Mouse (Mus musculus) layer of hippocampus, adult 18-20 months (tissue): ENCODE measurements around the gene Ifi213. TPM values are rescaled to one million over a fixed set of nuclear protein-coding genes. Genes with fewer than 3 reads are reported as not detected.
"Not testable (repeated sequence)": the region's sequence is repeated elsewhere in the genome, so short reads cannot be mapped to it uniquely, and the experiment has no call there.

ENCODE experiments used
- DNase-seq, 2 experiments: peaks; one replicate each; pipeline ENCODE4 v3.0.0; 2022; ENCODE audit warnings: low spot score in 2 of 2
- long read RNA-seq: library from polyadenylated mRNA; stranded (forward); transcript quantifications from one replicate; pipeline ENCODE4 v2.0.0, GENCODE M21; 2021
- microRNA-seq, 2 experiments: library from miRNA; unstranded; fragments of <30 nt; microRNA quantifications; one replicate each; pipeline ENCODE4 v1.2.0; 2021
- total RNA-seq, 2 experiments: library from RNA; stranded (reverse); gene quantifications; 2 replicates each; pipeline ENCODE4 v1.2.3; 2021

Gene Ifi213
- total RNA-seq, result not detected
- long read RNA-seq, result 0 reads

DNA sequence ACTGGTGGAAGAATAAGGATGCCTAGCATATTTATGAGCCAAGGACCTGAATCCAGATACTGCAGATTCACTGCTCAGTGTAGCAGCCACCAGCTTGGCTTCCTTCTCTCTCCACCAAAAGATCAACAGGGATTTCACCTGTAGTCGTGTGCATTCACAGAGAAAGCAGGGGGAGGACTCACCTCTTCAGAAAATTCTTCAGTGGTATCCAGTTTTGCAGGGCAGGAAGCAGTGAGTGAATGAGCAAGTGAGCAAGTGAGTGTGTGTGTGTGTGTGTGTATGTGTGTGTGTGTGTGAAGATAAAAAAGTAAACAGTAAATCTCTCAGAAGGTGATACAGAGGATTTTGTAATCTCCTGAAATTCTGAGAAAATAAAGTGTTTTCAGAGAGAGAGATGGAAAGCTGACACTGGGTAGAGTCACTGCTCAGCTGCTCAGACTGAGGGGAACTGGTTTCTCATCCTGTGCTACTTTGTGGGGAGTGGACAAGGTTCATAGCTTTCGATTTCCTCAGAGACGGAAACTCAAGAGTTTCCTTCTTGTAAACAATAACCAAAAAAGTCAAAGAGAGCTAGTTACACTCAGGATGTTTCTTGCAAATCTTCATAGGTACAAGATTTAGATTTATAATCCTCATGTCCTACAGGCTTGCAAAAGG lies at the start of gene Ifi213:
Gene Ifi213, minus strand, starts transcription at position 437 of the 657 bp plus-strand sequence.
- not testable (repeated sequence) for DNase-seq

DNA sequence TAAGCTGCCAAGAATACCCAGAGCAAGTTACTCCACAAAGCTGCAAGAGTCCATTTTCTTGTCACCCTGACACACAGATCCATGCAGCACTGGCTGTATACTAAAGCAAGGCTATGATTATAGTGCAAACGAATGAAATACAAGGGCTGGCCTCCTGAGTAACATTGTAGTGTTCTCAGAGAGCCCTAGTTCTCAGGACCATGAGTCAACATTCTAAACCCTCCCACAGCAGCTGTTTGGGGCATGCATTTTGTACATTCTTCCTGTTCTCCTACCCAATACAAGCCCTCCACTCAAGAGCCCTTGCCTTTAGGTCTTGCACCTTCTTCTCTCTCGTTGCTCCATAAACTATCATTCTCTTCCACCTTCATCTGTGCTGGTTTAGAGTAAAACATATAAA lies 46.3 kb upstream of the Ifi213 start:
- DNase-seq, result no peak

DNA sequence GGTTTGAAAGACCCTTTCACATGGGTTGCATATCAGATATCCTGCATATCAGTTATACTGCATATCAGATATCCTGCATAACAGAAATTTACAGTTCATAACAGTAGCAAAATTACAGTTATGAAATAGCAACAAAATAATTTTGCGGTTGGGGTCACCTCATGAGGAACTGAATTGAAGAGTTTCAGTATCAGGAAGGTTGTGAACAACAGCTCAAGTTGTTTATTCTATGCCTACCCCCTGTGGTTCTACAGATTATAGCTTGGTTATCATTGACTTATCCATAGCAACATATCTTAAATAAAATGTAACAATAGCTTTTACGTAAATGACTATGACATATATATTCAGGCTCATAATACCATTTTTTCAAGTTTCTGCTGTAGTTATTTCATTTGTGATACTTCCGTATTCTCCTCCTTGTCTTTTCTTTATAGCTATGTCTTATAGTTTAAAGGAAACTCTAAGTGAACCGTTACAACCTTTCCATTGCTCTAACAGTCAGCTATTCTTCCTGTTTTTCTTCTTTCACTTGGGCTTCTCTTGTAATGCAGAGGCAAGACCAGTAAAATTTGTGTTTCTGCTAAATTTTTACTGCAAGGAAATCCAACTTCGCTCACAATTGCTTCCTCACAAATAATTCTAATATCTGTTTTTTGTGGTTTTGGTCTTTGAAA lies 35.0 kb upstream of the Ifi213 start:
- DNase-seq, result no peak

DNA sequence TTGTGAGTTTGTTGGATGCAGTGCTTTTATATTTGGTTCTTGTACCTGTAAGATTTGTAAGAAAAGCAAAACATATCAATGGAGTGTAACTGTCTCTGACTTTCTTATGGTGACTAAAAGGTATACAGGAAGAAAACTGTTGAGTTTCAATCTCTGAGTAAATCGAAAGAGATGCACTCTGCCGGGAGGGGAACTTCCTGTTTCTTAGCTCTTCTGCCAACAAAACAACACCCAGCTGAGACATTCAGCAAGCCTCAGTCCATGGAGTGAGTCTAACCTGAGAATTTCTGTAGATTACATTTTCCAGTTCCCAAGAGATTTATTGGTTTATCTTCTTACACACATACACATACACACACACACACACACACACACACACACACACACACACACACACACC lies 31.5 kb upstream of the Ifi213 start, which contains the start of gene Ifi209:
Gene Ifi209, plus strand, starts transcription at position 296 of the 400 bp plus-strand sequence.
- not testable (repeated sequence) for DNase-seq

DNA sequence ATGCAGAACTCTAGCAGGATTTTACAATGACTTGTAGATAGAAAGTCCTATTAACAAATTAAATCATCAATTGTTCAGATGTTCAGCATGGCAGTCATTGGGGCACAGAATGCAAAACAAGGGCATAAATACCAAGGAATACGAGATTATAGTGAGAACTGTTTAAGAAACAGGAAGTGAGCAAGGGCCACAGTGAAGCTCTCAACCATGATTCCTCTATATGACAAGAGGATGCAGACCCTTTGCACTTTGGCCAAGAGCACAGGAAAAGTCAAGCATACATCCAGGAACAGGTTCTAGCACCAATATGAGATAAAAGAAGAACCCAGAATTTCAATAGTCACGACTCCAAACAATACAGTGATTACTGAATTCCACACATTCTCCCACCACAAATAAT lies 27.6 kb upstream of the Ifi213 start:
- DNase-seq, result no peak

DNA sequence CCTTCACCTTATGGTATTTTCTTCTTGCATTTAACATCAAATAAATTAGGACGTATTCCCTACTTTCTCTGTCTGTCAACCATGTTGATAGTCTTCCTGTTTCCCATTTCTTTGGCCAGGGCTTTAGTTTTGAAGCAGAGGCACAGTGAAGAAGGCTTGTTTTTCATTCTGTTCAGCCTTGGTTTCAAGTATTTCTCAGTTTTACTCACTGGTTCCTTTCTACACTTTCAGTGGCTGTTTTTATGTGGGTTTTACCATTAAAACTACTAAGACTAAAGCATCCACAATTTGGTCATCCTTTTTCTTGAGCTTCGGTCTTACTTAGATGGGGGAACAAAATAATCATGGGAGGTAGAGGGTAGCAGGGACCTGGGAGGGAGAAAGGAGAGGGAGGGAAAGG lies 25.0 kb upstream of the Ifi213 start:
- no peak for DNase-seq

DNA sequence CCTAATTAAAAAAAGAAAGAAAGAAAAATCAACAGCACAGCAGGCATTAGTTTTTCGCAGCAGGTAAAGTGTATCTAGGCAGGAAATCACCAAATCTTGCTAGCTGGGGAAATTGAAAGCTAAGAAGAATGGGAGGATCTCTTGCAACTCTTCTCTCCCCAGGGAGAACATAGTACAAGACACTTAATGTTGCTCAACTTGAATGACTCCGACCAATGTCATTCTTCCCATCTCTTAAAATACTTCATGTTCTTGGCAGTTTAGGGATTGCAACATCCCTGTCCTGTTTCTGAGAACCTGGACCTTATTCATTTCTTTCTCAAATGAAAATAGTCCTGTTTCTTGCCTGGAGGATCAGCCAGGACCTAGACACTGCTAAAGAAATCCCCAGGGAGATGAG lies 23.1 kb upstream of the Ifi213 start:
- DNase-seq, result not testable (repeated sequence)

DNA sequence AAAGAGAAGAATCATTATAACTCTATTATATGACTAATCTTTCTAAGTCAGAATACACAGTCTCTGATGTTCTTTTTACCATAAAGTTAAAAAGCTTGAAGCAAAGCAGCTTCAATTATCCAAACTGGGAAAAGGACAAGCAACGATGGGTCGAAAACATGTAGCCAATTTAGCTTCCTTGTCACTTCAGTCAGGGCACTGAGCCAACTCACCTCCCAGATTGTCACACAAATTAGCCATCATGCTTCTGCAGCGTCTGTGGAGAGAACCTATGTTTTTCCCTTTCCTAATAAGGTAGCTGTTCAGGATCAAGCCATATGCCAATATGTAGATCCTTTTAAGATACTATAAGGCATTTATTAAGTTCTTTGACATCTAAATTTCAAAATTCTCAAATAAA lies 11.2 kb upstream of the Ifi213 start:
- not testable (repeated sequence) for DNase-seq

DNA sequence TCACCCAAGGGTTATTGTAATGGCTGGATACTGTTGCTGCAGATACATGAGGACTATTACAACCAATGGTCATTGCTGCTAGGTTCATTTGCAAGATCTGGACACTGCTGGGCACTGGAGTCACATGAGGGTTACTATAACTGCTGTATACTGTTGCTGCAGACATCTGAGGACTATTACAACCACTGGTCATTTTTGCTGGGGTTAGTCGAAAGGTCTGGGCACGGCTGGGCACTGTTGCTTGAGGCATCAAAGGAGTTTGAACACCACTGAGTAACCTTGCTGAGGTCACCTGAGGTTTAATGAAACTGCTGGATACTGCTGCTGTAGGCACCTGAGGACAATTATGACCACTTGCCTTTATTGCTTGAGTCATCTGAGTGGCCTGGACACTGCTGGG lies 9.4 kb downstream of the Ifi213 start:
- DNase-seq, result not testable (repeated sequence)

DNA sequence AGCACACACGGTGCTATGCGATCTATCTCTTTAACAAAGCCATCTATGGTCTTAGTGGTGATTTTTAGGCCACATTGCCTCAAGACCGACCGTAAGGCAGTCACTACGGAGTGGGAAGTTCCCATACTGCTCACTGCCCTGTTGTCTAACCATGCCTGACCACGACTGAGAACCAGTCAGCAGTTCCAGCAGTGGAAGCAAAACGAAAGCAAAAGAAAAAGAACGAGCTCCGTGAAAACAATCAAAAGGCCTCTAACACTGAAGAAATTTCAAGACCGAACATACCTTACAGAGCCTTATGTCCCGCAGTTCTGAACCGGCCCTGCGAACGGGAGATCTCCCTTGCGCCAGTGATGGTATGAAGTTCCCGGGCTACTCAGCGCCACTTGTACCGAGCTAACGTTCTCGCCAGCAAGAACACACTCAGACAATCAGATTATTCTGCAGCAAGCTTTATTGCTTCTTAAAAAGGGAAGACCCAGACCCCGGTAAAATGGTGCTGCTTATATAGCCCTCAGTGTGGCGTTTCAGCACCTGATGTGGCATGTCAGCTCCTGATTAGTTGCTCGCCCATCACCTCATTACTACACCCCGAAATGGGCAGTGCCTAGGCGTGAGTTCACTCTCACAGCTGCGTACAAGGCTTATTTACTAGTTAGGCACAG lies 19.0 kb downstream of the Ifi213 start:
- no peak for DNase-seq

DNA sequence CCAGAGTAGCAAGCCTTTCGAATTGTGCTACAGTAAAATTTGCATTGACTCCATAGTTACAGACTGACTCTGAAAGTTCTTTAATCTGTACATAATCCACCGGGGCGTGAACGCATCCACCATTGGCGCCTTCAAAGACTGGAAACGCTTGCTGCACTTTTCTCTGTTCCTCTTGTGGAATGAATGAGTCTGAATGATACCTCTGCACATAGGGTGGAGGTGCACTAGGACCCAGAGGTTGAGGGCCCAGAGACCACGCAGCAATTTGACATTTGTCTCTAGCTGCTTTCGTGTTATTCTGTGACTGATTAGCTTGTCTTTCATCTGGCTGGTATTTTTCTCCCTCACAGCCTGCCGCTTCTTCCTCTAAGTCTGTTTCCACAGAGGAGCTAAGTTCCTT lies 20.0 kb downstream of the Ifi213 start:
- DNase-seq, result no peak

DNA sequence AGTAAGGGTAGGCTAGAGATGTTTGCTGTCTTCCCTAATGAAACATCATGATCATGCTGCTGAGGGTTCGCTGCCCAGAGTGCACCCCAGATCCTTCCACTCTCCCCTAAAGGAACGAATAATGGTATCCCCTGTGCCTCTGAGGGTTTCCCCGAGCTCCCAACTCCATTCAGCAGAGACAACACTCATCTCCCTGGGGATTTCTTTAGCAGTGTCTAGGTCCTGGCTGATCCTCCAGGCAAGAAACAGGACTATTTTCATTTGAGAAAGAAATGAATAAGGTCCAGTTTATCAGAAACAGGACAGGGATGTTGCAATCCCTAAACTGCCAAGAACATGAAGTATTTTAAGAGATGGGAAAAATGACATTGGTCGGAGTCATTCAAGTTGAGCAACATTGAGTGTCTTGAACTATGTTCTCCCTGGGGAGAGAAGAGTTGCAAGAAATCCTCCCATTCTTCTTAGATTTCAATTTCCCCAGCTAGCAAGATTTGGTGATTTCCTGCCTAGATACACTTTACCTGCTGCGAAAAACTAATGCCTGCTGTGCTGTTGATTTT lies 48.5 kb downstream of the Ifi213 start:
- DNase-seq, result not testable (repeated sequence)

DNA sequence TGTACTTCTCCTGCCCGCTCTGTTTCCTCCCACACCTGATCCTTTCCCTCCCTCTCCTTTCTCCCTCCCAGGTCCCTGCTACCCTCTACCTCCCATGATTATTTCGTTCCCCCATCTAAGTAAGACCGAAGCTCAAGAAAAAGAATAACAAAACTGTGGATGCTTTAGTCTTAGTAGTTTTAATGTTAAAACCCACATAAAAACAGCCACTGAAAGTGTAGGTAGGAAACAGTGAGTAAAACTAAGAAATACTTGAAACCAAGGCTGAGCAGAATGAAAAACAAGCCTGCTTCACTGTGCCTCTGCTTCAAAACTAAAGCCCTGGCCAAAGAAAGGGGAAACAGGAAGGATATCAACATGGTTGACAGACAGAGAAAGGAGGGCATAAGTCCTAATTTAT lies 50.3 kb downstream of the Ifi213 start:
- DNase-seq, result not testable (repeated sequence)

DNA sequence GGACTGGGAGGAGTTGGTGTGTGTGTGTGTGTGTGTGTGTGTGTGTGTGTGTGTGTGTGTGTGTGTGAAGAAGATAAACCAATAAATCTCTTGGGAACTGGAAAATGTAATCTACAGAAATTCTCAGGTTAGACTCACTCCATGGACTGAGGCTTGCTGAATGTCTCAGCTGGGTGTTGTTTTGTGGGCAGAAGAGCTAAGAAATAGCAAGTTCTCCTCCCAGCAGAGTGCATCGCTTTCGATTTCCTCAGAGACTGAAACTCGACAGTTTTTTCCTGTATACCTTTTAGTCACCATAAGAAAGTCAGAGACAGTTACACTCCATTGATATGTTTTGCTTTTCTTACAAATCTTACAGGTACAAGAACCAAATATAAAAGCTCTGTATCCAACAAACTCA lies 63.3 kb downstream of the Ifi213 start, which contains the start of gene Ifi214:
Gene Ifi214, minus strand, starts transcription at position 167 of the 400 bp plus-strand sequence.
- not testable (repeated sequence) for DNase-seq

DNA sequence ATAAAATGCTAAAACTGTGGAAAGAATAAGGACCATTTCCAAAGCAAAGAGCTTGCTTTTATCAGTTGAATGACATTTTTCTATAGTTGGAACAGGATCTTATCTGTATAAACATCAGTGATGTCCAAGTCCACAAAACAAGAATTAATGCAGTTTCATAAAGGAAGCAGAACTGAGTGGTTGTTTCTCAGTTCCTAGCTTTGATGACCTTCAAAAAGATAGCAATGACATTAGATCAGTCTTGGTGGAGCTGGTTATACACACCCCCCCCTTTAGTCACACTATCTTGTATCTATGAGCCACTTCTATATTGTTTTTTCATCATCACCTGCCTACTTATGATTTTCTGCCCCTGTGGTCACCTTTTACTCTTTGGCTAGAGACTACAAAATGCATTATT lies 77.6 kb downstream of the Ifi213 start:
- DNase-seq, result no peak

Small RNA genes within 50 kb of the gene (microRNA-seq; reads per million reads assigned to microRNA genes)
- gene Gm44339, result 0 reads per million in 2 experiments
- 0 reads per million in 2 experiments for gene Gm44481

Other genes with a start within 250 kb of the Ifi213 start
- gene Aim2, start 248.4 kb downstream of the Ifi213 start, total RNA-seq, result 1 to 10 TPM; 3.1 to 3.3 TPM
- 100 to 1,000 TPM; 357 to 369 TPM for gene Cadm3, start 231.6 kb downstream of the Ifi213 start, total RNA-seq
- not detected for gene Ifi206, start 108.2 kb downstream of the Ifi213 start, total RNA-seq
- not detected for gene Ifi214, start 63.3 kb downstream of the Ifi213 start, total RNA-seq
- gene Ifi209, start 31.6 kb upstream of the Ifi213 start, total RNA-seq, result not detected
- gene Ifi208, start 74.4 kb upstream of the Ifi213 start, total RNA-seq, result not detected
- gene Ifi207, start 142.5 kb upstream of the Ifi213 start, total RNA-seq, result under 1 TPM in 1 of 2 experiments, not detected in 1; 0.30 TPM
- gene Ifi204, start 167.7 kb upstream of the Ifi213 start, total RNA-seq, result under 1 TPM; 0.17 to 0.23 TPM